Mouse (Mus musculus) megakaryocyte, embryonic 14.5 days (primary cell): ENCODE measurements around the gene Hlcs.

Experiments used
- FLI1 ChIP-seq: IDR thresholded peaks from 2 replicates; pipeline ENCODE4 v1.6.1; 2012; ENCODE audit warnings: low read length, inconsistent platforms, mixed read lengths
- GATA1 ChIP-seq: IDR thresholded peaks from 3 replicates; pipeline ENCODE4 v1.6.1; 2012; ENCODE audit warnings: mixed read lengths, low read length, inconsistent platforms, borderline replicate concordance

- TF ChIP-seq GATA1, result no peak
- TF ChIP-seq FLI1, result no peak
These were observed 149.1 kb downstream of the Hlcs start for GRCm38 (mm10) chr16:94164236-94164635.
